Mouse (Mus musculus) heart, adult 2 months (tissue): ENCODE data around the gene Scgb1b30.
"Not testable (repeated sequence)": the region's sequence is repeated elsewhere in the genome, so short reads cannot be mapped to it uniquely, and the experiment has no call there.

ENCODE experiments used
- CTCF ChIP-seq: fragments of 200-600 bp; IDR thresholded peaks from 2 replicates; pipeline ENCODE4 v1.8.1; 2022; ENCODE audit warnings: antibody characterized with exemption, mild to moderate bottlenecking, moderate library complexity
- EP300 ChIP-seq: fragments of 200-500 bp; IDR thresholded peaks from 2 replicates; pipeline ENCODE4 v1.6.1; 2011; ENCODE audit warnings: low read depth, low read length, control low read depth; ENCODE audit not compliant: insufficient read depth
- POLR2A ChIP-seq: fragments of 200-500 bp; IDR thresholded peaks from 2 replicates; pipeline ENCODE4 v1.6.1; 2011; ENCODE audit warnings: mild to moderate bottlenecking, low read depth, low read length, control low read depth; ENCODE audit not compliant: insufficient read depth

DNA sequence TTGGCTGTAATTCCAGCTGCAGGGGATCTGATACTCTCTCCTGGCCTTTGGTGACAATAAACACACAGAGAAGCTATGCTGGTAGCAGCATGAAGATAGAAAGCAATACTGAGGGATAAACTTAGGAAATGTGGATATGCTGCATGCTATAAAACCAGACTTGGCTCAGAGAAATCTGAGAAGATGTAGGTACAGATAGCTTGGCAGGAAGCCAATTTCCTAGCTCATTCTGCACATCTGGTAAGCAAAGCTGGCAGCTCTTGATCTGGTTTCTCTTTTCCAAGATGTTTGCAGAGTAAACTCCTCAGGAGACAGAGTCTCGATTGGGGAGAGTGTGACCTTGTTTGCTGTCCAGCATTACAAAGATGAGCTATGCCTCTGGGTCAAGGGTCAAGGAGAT lies 25.4 kb downstream of the Scgb1b30 start:
- TF ChIP-seq POLR2A, CTCF, EP300: not testable (repeated sequence)
